ENCODE assay signal across 9 mouse cellular contexts in genomic region chr19:45781676-45782075, GRCm38 (mm10). TPM values are rescaled to one million over a fixed set of nuclear protein-coding genes. Genes with fewer than 3 reads are reported as not detected.
A peak's percentile ranks its signal among the peaks of the same experiment; 100 is the strongest.
DNase-seq lines count a peak whose midpoint lies in the region; ATAC-seq and TF ChIP-seq lines count a peak whose summit lies in the region.
"Had no signal": no experiment of that assay in that cellular context is flagged by ENCODE, and none has a peak within 500 bp of the region (broad histone marks: within the 10 kb centered on the region; RNA-seq: fewer than 3 reads in every experiment).

No protein-coding gene starts in this region.

- peak overlapping the region; percentile 83 for H3K4me3 ChIP-seq in heart, embryonic 13.5 days
- H3K4me3 ChIP-seq in ES-Bruce4 (ENCODE audit: low read depth, low read length), result peak overlapping the region; percentile 13; the same call in 1 of the 2 replicates
- H3K4me3 ChIP-seq in forebrain, embryonic 16.5 days (replicated peaks; ENCODE audit: low read length), result peak overlapping the region; percentile 100
- H3K4me3 ChIP-seq in liver, postnatal 0 days (ENCODE audit: low read depth, low read length), result peak overlapping the region; percentile 94

- peak overlapping the region; percentile 95 for H3K9ac ChIP-seq in heart, embryonic 13.5 days
- peak overlapping the region; percentile 51 for H3K9ac ChIP-seq in ES-Bruce4 (ENCODE audit: low read depth, poor library complexity, severe bottlenecking)
- no peak overlapping the region for H3K9ac ChIP-seq in forebrain, embryonic 16.5 days (replicated peaks; ENCODE audit: low read depth, low read length)
- no peak overlapping the region for H3K9ac ChIP-seq in liver, postnatal 0 days (replicated peaks)

- no peak for DNase-seq in heart, postnatal 4 days
- DNase-seq in liver, postnatal 0 days, result no peak
- no peak for DNase-seq in spleen, adult 18-20 months
- no peak for DNase-seq in retina, embryonic 14.5 days (ENCODE audit: low spot score)
- DNase-seq: lung, postnatal 14 days had no signal

- WGBS in heart, embryonic 13.5 days, result 60% methylated on average over 8 of the region's 8 CpGs
- WGBS in forebrain, embryonic 16.5 days, result 56% methylated on average over 8 of the region's 8 CpGs
- 57% methylated on average over 8 of the region's 8 CpGs for WGBS in liver, postnatal 0 days (ENCODE audit: insufficient replicate concordance)

- H3K4me2 ChIP-seq in heart, embryonic 13.5 days, result peak overlapping the region; percentile 73
- peak overlapping the region; percentile 75 for H3K4me2 ChIP-seq in forebrain, embryonic 16.5 days (ENCODE audit: low read length)
- peak overlapping the region; percentile 90 for H3K4me2 ChIP-seq in liver, postnatal 0 days (ENCODE audit: low read depth, low read length)

- H3K36me3 ChIP-seq in heart, embryonic 13.5 days, result peaks cover 45% of the 10 kb centered on the region
- peaks cover 32% of the 10 kb centered on the region for H3K36me3 ChIP-seq in ES-Bruce4 (ENCODE audit: control insufficient read depth, insufficient read depth, low read length, poor library complexity, severe bottlenecking)
- H3K36me3 ChIP-seq in forebrain, embryonic 16.5 days (ENCODE audit: control insufficient read depth, insufficient read depth), result peaks cover 6% of the 10 kb centered on the region; the same call in 1 of the 2 replicates
- peaks cover 47% of the 10 kb centered on the region for H3K36me3 ChIP-seq in liver, postnatal 0 days (replicated peaks; ENCODE audit: insufficient read depth, low read length)

- no peak for TF ChIP-seq EP300 in ES-Bruce4 (IDR thresholded peaks at IDR 0.05; ENCODE audit: insufficient read depth, low read depth, low read length)
- no peak for TF ChIP-seq EP300 in liver, postnatal 0 days (IDR thresholded peaks at IDR 0.05; ENCODE audit: low read depth)

- H3K9me3 ChIP-seq in heart, embryonic 13.5 days, result no peaks in the 10 kb centered on the region
- no peaks in the 10 kb centered on the region for H3K9me3 ChIP-seq in ES-Bruce4 (replicated peaks; ENCODE audit: control insufficient read depth, insufficient read depth, low read length, poor library complexity, severe bottlenecking)
- H3K9me3 ChIP-seq in forebrain, embryonic 16.5 days (ENCODE audit: control insufficient read depth, low read length), result no peaks in the 10 kb centered on the region
- H3K9me3 ChIP-seq in liver, postnatal 0 days (ENCODE audit: low read length), result no peaks in the 10 kb centered on the region

- no peak for ATAC-seq in heart, embryonic 13.5 days (ENCODE audit: extremely low read depth, insufficient number of reproducible peaks, low FRiP score, low TSS enrichment)
- no peak for ATAC-seq in forebrain, embryonic 16.5 days
- no peak for ATAC-seq in liver, postnatal 0 days
- ATAC-seq in erythroid progenitor cell, adult 5-6 weeks (replicated peaks; ENCODE audit: low FRiP score, poor library complexity, severe bottlenecking), result no peak

- no peak overlapping the region for H3K27ac ChIP-seq in heart, embryonic 13.5 days (replicated peaks)
- no peak overlapping the region for H3K27ac ChIP-seq in ES-Bruce4 (ENCODE audit: insufficient read depth, low read length)
- no peak overlapping the region for H3K27ac ChIP-seq in forebrain, embryonic 16.5 days (ENCODE audit: low read length)
- no peak overlapping the region for H3K27ac ChIP-seq in liver, postnatal 0 days (ENCODE audit: low read depth)

- no peak for TF ChIP-seq POLR2A in ES-Bruce4 (IDR thresholded peaks at IDR 0.05; ENCODE audit: insufficient read depth, low read length)

- no peaks in the 10 kb centered on the region for H3K27me3 ChIP-seq in heart, embryonic 13.5 days (replicated peaks)
- H3K27me3 ChIP-seq in ES-Bruce4 (ENCODE audit: control insufficient read depth, insufficient read depth, low read length, poor library complexity, severe bottlenecking), result no peaks in the 10 kb centered on the region
- no peaks in the 10 kb centered on the region for H3K27me3 ChIP-seq in forebrain, embryonic 16.5 days (replicated peaks; ENCODE audit: control insufficient read depth, insufficient read depth, low read length)
- H3K27me3 ChIP-seq in liver, postnatal 0 days (ENCODE audit: insufficient read depth, low read length), result no peaks in the 10 kb centered on the region

- peaks cover 35% of the 10 kb centered on the region for H3K4me1 ChIP-seq in heart, embryonic 13.5 days
- peaks cover 1% of the 10 kb centered on the region for H3K4me1 ChIP-seq in ES-Bruce4 (ENCODE audit: control insufficient read depth, insufficient read depth, low read length)
- peaks cover 34% of the 10 kb centered on the region for H3K4me1 ChIP-seq in forebrain, embryonic 16.5 days (replicated peaks; ENCODE audit: control insufficient read depth, insufficient read depth, low read length)
- H3K4me1 ChIP-seq in liver, postnatal 0 days (ENCODE audit: insufficient read depth), result peaks cover 28% of the 10 kb centered on the region

- TF ChIP-seq CTCF in ES-Bruce4 (IDR thresholded peaks at IDR 0.05; ENCODE audit: low read depth, low read length), result no peak
- no peak for TF ChIP-seq CTCF in liver, postnatal 0 days (IDR thresholded peaks at IDR 0.05; ENCODE audit: low read depth)

RNA-seq across cellular contexts. Expression of gene Mgea5, which starts 2.0 kb away (rescaled TPM):
- 32.6 and 33.4 TPM in 2 replicates for polyA plus RNA-seq in heart, embryonic 13.5 days (2015; fragmentation: Nextera tagmentation; extraction: Ambion mirVana)
- total RNA-seq in heart, postnatal 4 days (2021), result 10 to 100 TPM; 82.8 to 89.2 TPM
- 177 and 181 TPM in 2 replicates for polyA plus RNA-seq in ES-Bruce4 (2011; ENCODE audit: insufficient read depth, insufficient read length, low read depth, missing spikeins)
- 77.0 and 90.5 TPM in 2 replicates for polyA plus RNA-seq in forebrain, embryonic 16.5 days (2015; fragmentation: Nextera tagmentation; extraction: Ambion mirVana)
- 10.3 and 10.8 TPM in 2 replicates for polyA plus RNA-seq in liver, postnatal 0 days (2015; fragmentation: Nextera tagmentation; extraction: Ambion mirVana)
- total RNA-seq in erythroid progenitor cell, adult 5-6 weeks (2015; ENCODE audit: low replicate concordance), result 106 and 118 TPM in 2 replicates
- 181 and 220 TPM in 2 replicates for total RNA-seq in erythroid progenitor cell, adult 5-6 weeks (2017; ENCODE audit: low replicate concordance)

RNA-seq across cellular contexts. Expression of gene Npm3, which starts 32.3 kb away (rescaled TPM):
- 9.9 and 11.2 TPM in 2 replicates for polyA plus RNA-seq in heart, embryonic 13.5 days (2015; fragmentation: Nextera tagmentation; extraction: Ambion mirVana)
- total RNA-seq in heart, postnatal 4 days (2021), result 10 to 100 TPM; 25.4 to 27.8 TPM
- 188 and 196 TPM in 2 replicates for polyA plus RNA-seq in ES-Bruce4 (2011; ENCODE audit: insufficient read depth, insufficient read length, low read depth, missing spikeins)
- polyA plus RNA-seq in forebrain, embryonic 16.5 days (2015; fragmentation: Nextera tagmentation; extraction: Ambion mirVana), result 6.7 and 10.6 TPM in 2 replicates
- 6.3 and 6.5 TPM in 2 replicates for polyA plus RNA-seq in liver, postnatal 0 days (2015; fragmentation: Nextera tagmentation; extraction: Ambion mirVana)
- 5.4 and 6.8 TPM in 2 replicates for total RNA-seq in erythroid progenitor cell, adult 5-6 weeks (2015; ENCODE audit: low replicate concordance)
- 1.1 and 16.3 TPM in 2 replicates for total RNA-seq in erythroid progenitor cell, adult 5-6 weeks (2017; ENCODE audit: low replicate concordance)

RNA-seq across cellular contexts. Expression of gene Kcnip2, which starts 34.2 kb away (rescaled TPM):
- polyA plus RNA-seq in heart, embryonic 13.5 days (2015; fragmentation: Nextera tagmentation; extraction: Ambion mirVana), result 0.66 and 0.76 TPM in 2 replicates
- total RNA-seq in heart, postnatal 4 days (2021), result 10 to 100 TPM; 69.8 to 85.1 TPM
- polyA plus RNA-seq in ES-Bruce4 (2011; ENCODE audit: insufficient read depth, insufficient read length, low read depth, missing spikeins), result 3.1 and 4.2 TPM in 2 replicates
- polyA plus RNA-seq in forebrain, embryonic 16.5 days (2015; fragmentation: Nextera tagmentation; extraction: Ambion mirVana), result 12.3 and 14.6 TPM in 2 replicates
- 0.59 and 0.71 TPM in 2 replicates for polyA plus RNA-seq in liver, postnatal 0 days (2015; fragmentation: Nextera tagmentation; extraction: Ambion mirVana)
- total RNA-seq in erythroid progenitor cell, adult 5-6 weeks (2015; ENCODE audit: low replicate concordance), result not detected in 2 replicates
- total RNA-seq in erythroid progenitor cell, adult 5-6 weeks (2017; ENCODE audit: low replicate concordance), result 0.26 TPM in 1 of 2 replicates, not detected in the other

RNA-seq across cellular contexts. Expression of gene Fgf8, which starts 39.0 kb away (rescaled TPM):
- 0.25 and 0.37 TPM in 2 replicates for polyA plus RNA-seq in heart, embryonic 13.5 days (2015; fragmentation: Nextera tagmentation; extraction: Ambion mirVana)
- total RNA-seq in heart, postnatal 4 days (2021), result under 1 TPM in 1 of 2 experiments, not detected in 1; 0.45 TPM
- 22.6 and 25.9 TPM in 2 replicates for polyA plus RNA-seq in ES-Bruce4 (2011; ENCODE audit: insufficient read depth, insufficient read length, low read depth, missing spikeins)
- 0.31 and 0.43 TPM in 2 replicates for polyA plus RNA-seq in forebrain, embryonic 16.5 days (2015; fragmentation: Nextera tagmentation; extraction: Ambion mirVana)
- not detected in 2 replicates for polyA plus RNA-seq in liver, postnatal 0 days (2015; fragmentation: Nextera tagmentation; extraction: Ambion mirVana)
- total RNA-seq in erythroid progenitor cell, adult 5-6 weeks (2015; ENCODE audit: low replicate concordance), result not detected in 2 replicates
- not detected in 2 replicates for total RNA-seq in erythroid progenitor cell, adult 5-6 weeks (2017; ENCODE audit: low replicate concordance)

Comparison
In these comparisons a context has a peak if more than half of its experiments do, and no peak if none do; other contexts are left out.
1. H3K4me3 ChIP-seq: peak in every context shown above with its lines; median percentile 100 in forebrain, embryonic 16.5 days; 94 in liver, postnatal 0 days; 83 in heart, embryonic 13.5 days; 13 in ES-Bruce4.
2. H3K9ac ChIP-seq: peak in heart, embryonic 13.5 days (single experiment) and ES-Bruce4 (single experiment); none in forebrain, embryonic 16.5 days (single experiment) and liver, postnatal 0 days (single experiment).
3. RNA of gene Npm3, which starts 32.3 kb away (polyA plus RNA-seq): 188 to 196 TPM in ES-Bruce4; 6.7 to 10.6 TPM in forebrain, embryonic 16.5 days, 9.9 to 11.2 TPM in heart, embryonic 13.5 days and 6.3 to 6.5 TPM in liver, postnatal 0 days; every median in the first group is over 10 times any median in the second.
4. Peak in every context shown above with its lines, with median percentiles within 50 percentile points of each other: H3K4me2 ChIP-seq.